Mouse (Mus musculus) embryonic facial prominence, embryonic 14.5 days (tissue): Measurements from ENCODE around the gene Abhd12. TPM values are rescaled to one million over a fixed set of nuclear protein-coding genes. Genes with fewer than 3 reads are reported as not detected.
"Not testable (repeated sequence)": the region's sequence is repeated elsewhere in the genome, so short reads cannot be mapped to it uniquely, and the experiment has no call there.

Source experiments
- ATAC-seq: fragments of 200-750 bp; cut with Nextera tagmentation; 2 replicates; pipeline ENCODE4 v1.8.0; 2017; ENCODE audit warnings: low read depth, moderate number of reproducible peaks, moderate TSS enrichment
- DNase-seq: peaks from one replicate; pipeline ENCODE4 v3.0.0-alpha.2; 2015; ENCODE audit warnings: low spot score
- H3K27ac ChIP-seq: fragments of 300-500 bp; sonication (generic); replicated peaks from 2 replicates; pipeline ENCODE4 v1.5.1; 2014; ENCODE audit warnings: low read depth, mild to moderate bottlenecking, low read length, moderate library complexity
- H3K27me3 ChIP-seq: fragments of 300-500 bp; sonication (generic); replicated peaks from 2 replicates; pipeline ENCODE4 v1.6.1; 2014; ENCODE audit warnings: low read length; ENCODE audit not compliant: control insufficient read depth, insufficient read depth
- H3K36me3 ChIP-seq: fragments of 300-500 bp; sonication (generic); 2 replicates; pipeline ENCODE4 v1.6.1; 2014; ENCODE audit warnings: low read length, mixed read lengths; ENCODE audit not compliant: control insufficient read depth, insufficient read depth
- H3K4me1 ChIP-seq: fragments of 300-500 bp; sonication (generic); 2 replicates; pipeline ENCODE4 v1.6.1; 2014; ENCODE audit warnings: antibody characterized with exemption, low read length; ENCODE audit not compliant: control insufficient read depth, insufficient read depth
- H3K4me2 ChIP-seq: fragments of 300-500 bp; sonication (generic); 2 replicates; pipeline ENCODE4 v1.6.1; 2014; ENCODE audit warnings: low read depth, mild to moderate bottlenecking, low read length, moderate library complexity, mixed read lengths
- H3K4me3 ChIP-seq: fragments of 300-500 bp; sonication (generic); 2 replicates; pipeline ENCODE4 v1.5.1; 2014; ENCODE audit warnings: low read depth, mild to moderate bottlenecking, low read length
- H3K9ac ChIP-seq: fragments of 300-500 bp; sonication (generic); 2 replicates; pipeline ENCODE4 v1.6.1; 2014; ENCODE audit warnings: low read depth, mild to moderate bottlenecking, low read length, moderate library complexity, mixed read lengths
- H3K9me3 ChIP-seq: fragments of 300-500 bp; sonication (generic); 2 replicates; pipeline ENCODE4 v1.6.1; 2016; ENCODE audit warnings: low read length; ENCODE audit not compliant: control insufficient read depth
- WGBS: fragments of 180-500 bp; shearing (Covaris S2); extraction: QIAGEN DNeasy Blood & Tissue Kit; methylation state at CpG from one replicate; pipeline ENCODE4 v1.1.7; 2014; 5-methylcytosine and 5-hydroxymethylcytosine counted together
- polyA plus RNA-seq: library from polyadenylated mRNA; unstranded; fragments of >200 nt; fragmentation: Nextera tagmentation; extraction: Ambion mirVana; gene quantifications from 2 replicates; pipeline ENCODE4 v1.2.1, GENCODE M21; 2014

Abhd12 gene
- polyA plus RNA-seq: 65.9 and 72.5 TPM in 2 replicates

- Histone ChIP-seq H3K4me1 (peaks cover 15% of the 10 kb centered on the region), H3K9me3 (no peaks in the 10 kb centered on the region), H3K27ac (peak within 1 kb of the TSS; percentile 84), H3K4me2 (peak within 1 kb of the TSS; percentile 82), H3K36me3 (no peaks in the 10 kb centered on the region), H3K27me3 (no peaks in the 10 kb centered on the region), H3K4me3 (peak within 1 kb of the TSS; percentile 84), H3K9ac (peak within 1 kb of the TSS; percentile 87)
- 0% methylated on average over 38 of the region's 72 CpGs for WGBS
- ATAC-seq (peak; percentile 98), DNase-seq (peak; percentile 98)
Measured at GRCm38 (mm10) chr2:150904272-150904935, at the start of gene Abhd12. TSS of gene Abhd12 (minus strand) at chr2:150904741.

GRCm38 (mm10) chr2:150951201-150951600, 46.7 kb upstream of the Abhd12 start:
- DNase-seq: no peak
- H3K4me2 ChIP-seq: no peak overlapping the region
- H3K27me3 ChIP-seq: no peaks in the 10 kb centered on the region
- H3K27ac ChIP-seq: no peak overlapping the region
- no peaks in the 10 kb centered on the region for H3K9me3 ChIP-seq
- 93% methylated on average over 2 of the region's 2 CpGs for WGBS
- H3K36me3 ChIP-seq: peaks cover 12% of the 10 kb centered on the region; the same call in 1 of the 2 replicates
- no peak overlapping the region for H3K4me3 ChIP-seq
- ATAC-seq: no peak
- no peak overlapping the region for H3K9ac ChIP-seq
- H3K4me1 ChIP-seq: no peaks in the 10 kb centered on the region

- no peak for ATAC-seq
- peaks cover 16% of the 10 kb centered on the region; the same call in 1 of the 2 replicates for H3K36me3 ChIP-seq
- WGBS: 91% methylated on average over 6 of the region's 6 CpGs
Measured at GRCm38 (mm10) chr2:150950056-150950455, 45.5 kb upstream of the Abhd12 start.

GRCm38 (mm10) chr2:150949652-150950051, 45.1 kb upstream of the Abhd12 start:
- peaks cover 20% of the 10 kb centered on the region for H3K36me3 ChIP-seq
- 84% methylated on average over 3 of the region's 3 CpGs for WGBS

More at GRCm38 (mm10) chr2:150950056-150950455, 45.5 kb upstream of the Abhd12 start:
- H3K9ac ChIP-seq: no peak overlapping the region
- H3K9me3 ChIP-seq: no peaks in the 10 kb centered on the region
- no peaks in the 10 kb centered on the region for H3K27me3 ChIP-seq
- H3K27ac ChIP-seq: no peak overlapping the region
- no peak overlapping the region for H3K4me2 ChIP-seq
- no peak overlapping the region for H3K4me3 ChIP-seq
- no peaks in the 10 kb centered on the region for H3K4me1 ChIP-seq
- DNase-seq: no peak

GRCm38 (mm10) chr2:150948786-150949185, 44.2 kb upstream of the Abhd12 start:
- DNase-seq: no peak
- Histone ChIP-seq H3K27ac (no peak overlapping the region), H3K27me3 (no peaks in the 10 kb centered on the region), H3K4me1 (no peaks in the 10 kb centered on the region), H3K36me3 (peaks cover 23% of the 10 kb centered on the region), H3K4me3 (no peak overlapping the region), H3K9me3 (no peaks in the 10 kb centered on the region), H3K9ac (no peak overlapping the region), H3K4me2 (no peak overlapping the region)
- 91% methylated on average over 5 of the region's 5 CpGs for WGBS
- no peak for ATAC-seq

More at GRCm38 (mm10) chr2:150949652-150950051, 45.1 kb upstream of the Abhd12 start:
- no peak for ATAC-seq
- H3K27ac ChIP-seq: no peak overlapping the region
- no peaks in the 10 kb centered on the region for H3K27me3 ChIP-seq
- H3K4me3 ChIP-seq: no peak overlapping the region
- no peaks in the 10 kb centered on the region for H3K9me3 ChIP-seq
- H3K4me1 ChIP-seq: no peaks in the 10 kb centered on the region
- no peak for DNase-seq
- no peak overlapping the region for H3K4me2 ChIP-seq
- no peak overlapping the region for H3K9ac ChIP-seq

- H3K27me3 ChIP-seq, H3K27ac ChIP-seq, H3K9me3 ChIP-seq, H3K4me1 ChIP-seq, H3K4me3 ChIP-seq, ATAC-seq, H3K4me2 ChIP-seq, H3K9ac ChIP-seq, DNase-seq: not testable (repeated sequence)
- WGBS: 91% methylated on average over 12 of the region's 12 CpGs
- H3K36me3 ChIP-seq: peaks cover 23% of the 10 kb centered on the region
Measured at GRCm38 (mm10) chr2:150947880-150948611, 43.5 kb upstream of the Abhd12 start.

- not testable (repeated sequence) for H3K9ac ChIP-seq, H3K4me3 ChIP-seq, H3K27ac ChIP-seq, H3K27me3 ChIP-seq, H3K9me3 ChIP-seq, H3K4me1 ChIP-seq, H3K4me2 ChIP-seq, DNase-seq, ATAC-seq
- peaks cover 23% of the 10 kb centered on the region for H3K36me3 ChIP-seq
- WGBS: 88% methylated on average over 5 of the region's 5 CpGs
Measured at GRCm38 (mm10) chr2:150947341-150947740, 42.8 kb upstream of the Abhd12 start.

GRCm38 (mm10) chr2:150944017-150944416, 39.5 kb upstream of the Abhd12 start:
- WGBS: 94% methylated on average over 5 of the region's 5 CpGs
- Histone ChIP-seq H3K4me3 (no peak overlapping the region), H3K9ac (no peak overlapping the region), H3K27me3 (no peaks in the 10 kb centered on the region), H3K9me3 (no peaks in the 10 kb centered on the region), H3K4me1 (no peaks in the 10 kb centered on the region), H3K4me2 (no peak overlapping the region), H3K36me3 (peaks cover 16% of the 10 kb centered on the region; the same call in 1 of the 2 replicates), H3K27ac (no peak overlapping the region)
- DNase-seq (no peak), ATAC-seq (no peak)
